Mouse (Mus musculus) liver, adult 2 months (tissue): Measurements from ENCODE around the gene Fen1.

Experiments
- CTCF ChIP-seq: fragments of 200-500 bp; IDR thresholded peaks from 2 replicates; pipeline ENCODE4 v1.5.1; 2011; ENCODE audit warnings: low read depth, low read length, control low read depth
- POLR2A ChIP-seq: fragments of 200-500 bp; IDR thresholded peaks from 2 replicates; pipeline ENCODE4 v1.6.1; 2011; ENCODE audit warnings: low read length, control low read depth; ENCODE audit not compliant: insufficient read depth; ENCODE audit errors: extremely low read depth

- no peak for TF ChIP-seq CTCF
- no peak for TF ChIP-seq POLR2A
These were observed 44.2 kb upstream of the Fen1 start for GRCm38 (mm10) chr19:10248128-10248527.
